Mouse (Mus musculus): Measurements from ENCODE around the gene Jmjd4. TPM values are rescaled to one million over a fixed set of nuclear protein-coding genes. Genes with fewer than 3 reads are reported as not detected.

Jmjd4 gene
- polyA plus RNA-seq, 1 experiment from 2014 or later, result 12.0 TPM

DNA sequence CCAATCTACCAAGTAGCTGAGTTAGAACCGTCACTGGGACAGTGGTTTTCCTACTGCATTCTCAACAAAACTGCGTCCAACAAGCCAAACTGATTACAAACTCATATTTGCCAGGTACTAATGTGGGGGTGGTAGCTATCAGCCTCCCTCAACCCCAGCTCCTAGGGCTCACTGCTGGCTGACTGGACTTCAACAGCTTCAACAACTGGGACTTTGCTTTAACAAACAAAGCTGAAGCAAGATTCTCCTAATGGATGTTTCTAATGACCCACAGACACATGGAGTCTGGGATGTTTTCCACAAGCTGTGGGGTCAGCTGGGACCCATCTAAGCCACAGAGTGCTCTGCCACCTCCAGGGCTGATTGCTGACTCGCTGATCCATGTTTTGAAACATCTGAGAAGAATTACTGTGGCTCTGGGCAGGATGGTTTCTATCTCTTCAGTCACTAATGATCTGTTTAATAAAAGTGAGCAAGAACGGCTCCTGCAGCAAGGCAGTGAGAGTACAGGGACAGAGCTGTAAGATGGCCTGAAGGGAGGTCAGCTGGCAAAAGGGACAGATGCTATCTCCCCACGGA is 26.7 kb upstream of the Jmjd4 start:
- H3K27me3 ChIP-seq (replicated peaks; ENCODE audit: control insufficient read depth, insufficient read depth, low read length), result no peaks in the 10 kb centered on the region
- no peak overlapping the region for H3K27ac ChIP-seq (ENCODE audit: low read depth, low read length)
- H3K36me3 ChIP-seq (ENCODE audit: control insufficient read depth, insufficient read depth, low read length), result peaks cover 91% of the 10 kb centered on the region
- no peak for ATAC-seq
- 86% methylated on average over 5 of the region's 5 CpGs for WGBS
- no peak overlapping the region for H3K9ac ChIP-seq (ENCODE audit: low read length)
- H3K4me3 ChIP-seq (ENCODE audit: low read depth, low read length), result no peak overlapping the region
- no peak for DNase-seq (ENCODE audit: low spot score)
- H3K9me3 ChIP-seq (replicated peaks; ENCODE audit: control insufficient read depth, low read length), result no peaks in the 10 kb centered on the region
- no peak overlapping the region for H3K4me2 ChIP-seq (ENCODE audit: low read length)
- no peaks in the 10 kb centered on the region for H3K4me1 ChIP-seq (ENCODE audit: control insufficient read depth, insufficient read depth, low read length)

DNA sequence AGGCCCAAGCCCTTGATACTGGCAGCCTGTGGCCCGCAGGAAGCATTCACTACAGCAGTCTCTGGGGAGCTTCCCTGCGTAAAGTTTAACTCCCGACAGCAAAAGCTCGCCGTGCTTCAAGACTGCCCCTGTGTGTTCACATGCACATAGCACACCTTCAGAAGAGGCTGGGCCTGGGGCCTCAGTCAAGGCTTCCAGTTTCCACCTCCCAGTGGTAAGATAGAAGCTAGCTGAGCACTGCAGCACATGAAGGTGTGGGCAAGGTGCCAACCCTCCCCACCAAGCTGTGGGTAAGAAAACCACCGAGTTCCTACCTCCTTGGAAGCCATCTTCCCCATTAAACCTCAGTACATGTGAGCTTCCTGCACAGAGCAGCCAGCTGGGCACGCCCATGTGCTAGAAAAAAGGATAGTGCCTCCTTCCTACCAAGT is 24.2 kb upstream of the Jmjd4 start:
- 71% methylated on average over 7 of the region's 7 CpGs for WGBS
- peak; percentile 23 for DNase-seq (ENCODE audit: low spot score)

GRCm38 (mm10) chr11:59428057-59428660 is 21.7 kb upstream of the Jmjd4 start:
- no peaks in the 10 kb centered on the region for H3K4me1 ChIP-seq (ENCODE audit: control insufficient read depth, insufficient read depth, low read length)
- no peak overlapping the region for H3K4me2 ChIP-seq (ENCODE audit: low read length)
- H3K36me3 ChIP-seq (ENCODE audit: control insufficient read depth, insufficient read depth, low read length), result peaks cover 73% of the 10 kb centered on the region
- no peaks in the 10 kb centered on the region for H3K27me3 ChIP-seq (replicated peaks; ENCODE audit: control insufficient read depth, insufficient read depth, low read length)
- no peak for ATAC-seq
- DNase-seq (ENCODE audit: low spot score), result no peak
- no peaks in the 10 kb centered on the region for H3K9me3 ChIP-seq (replicated peaks; ENCODE audit: control insufficient read depth, low read length)
- H3K27ac ChIP-seq (ENCODE audit: low read depth, low read length), result no peak overlapping the region
- no peak overlapping the region for H3K4me3 ChIP-seq (ENCODE audit: low read depth, low read length)
- WGBS, result 91% methylated on average over 9 of the region's 9 CpGs
- no peak overlapping the region for H3K9ac ChIP-seq (ENCODE audit: low read length)

More for the DNA sequence above, 24.2 kb upstream of the Jmjd4 start:
- no peak for ATAC-seq
- Histone ChIP-seq H3K9me3 (replicated peaks; ENCODE audit: control insufficient read depth, low read length) (no peaks in the 10 kb centered on the region), H3K4me3 (ENCODE audit: low read depth, low read length) (no peak overlapping the region), H3K27ac (ENCODE audit: low read depth, low read length) (no peak overlapping the region), H3K36me3 (ENCODE audit: control insufficient read depth, insufficient read depth, low read length) (peaks cover 77% of the 10 kb centered on the region), H3K9ac (ENCODE audit: low read length) (no peak overlapping the region), H3K4me2 (ENCODE audit: low read length) (no peak overlapping the region), H3K27me3 (replicated peaks; ENCODE audit: control insufficient read depth, insufficient read depth, low read length) (no peaks in the 10 kb centered on the region), H3K4me1 (ENCODE audit: control insufficient read depth, insufficient read depth, low read length) (no peaks in the 10 kb centered on the region)

DNA sequence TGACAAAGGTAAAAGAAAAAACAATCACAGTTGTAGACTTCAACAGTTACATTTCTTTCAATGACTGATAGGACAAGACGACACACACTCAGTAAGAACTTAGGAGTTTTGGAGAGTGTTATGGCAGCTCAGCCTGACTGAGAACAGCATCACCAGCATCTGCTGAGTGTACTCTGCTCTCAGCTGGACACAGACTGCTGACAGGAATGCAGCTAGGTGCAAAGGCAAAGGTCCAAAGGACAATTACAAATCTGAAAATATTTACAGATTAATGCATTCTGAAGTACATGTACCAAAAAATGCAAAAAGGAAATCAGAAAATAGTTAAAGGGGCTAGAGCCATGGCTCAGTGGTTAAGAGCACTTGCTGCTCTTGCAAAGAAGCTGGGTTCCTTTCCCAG is 19.9 kb upstream of the Jmjd4 start:
- no peaks in the 10 kb centered on the region for H3K27me3 ChIP-seq (replicated peaks; ENCODE audit: control insufficient read depth, insufficient read depth, low read length)
- 91% methylated on average over 1 of the region's 1 CpGs for WGBS
- no peaks in the 10 kb centered on the region for H3K9me3 ChIP-seq (replicated peaks; ENCODE audit: control insufficient read depth, low read length)
- H3K9ac ChIP-seq (ENCODE audit: low read length), result no peak overlapping the region
- H3K4me2 ChIP-seq (ENCODE audit: low read length), result no peak overlapping the region
- DNase-seq (ENCODE audit: low spot score) (no peak), ATAC-seq (no peak)
- H3K36me3 ChIP-seq (ENCODE audit: control insufficient read depth, insufficient read depth, low read length), result peaks cover 69% of the 10 kb centered on the region
- no peaks in the 10 kb centered on the region for H3K4me1 ChIP-seq (ENCODE audit: control insufficient read depth, insufficient read depth, low read length)
- H3K4me3 ChIP-seq (ENCODE audit: low read depth, low read length), result no peak overlapping the region
- H3K27ac ChIP-seq (ENCODE audit: low read depth, low read length), result no peak overlapping the region

- DNase-seq (ENCODE audit: low spot score) (no peak), ATAC-seq (no peak)
- Histone ChIP-seq H3K4me1 (ENCODE audit: control insufficient read depth, insufficient read depth, low read length) (no peaks in the 10 kb centered on the region), H3K9ac (ENCODE audit: low read length) (no peak overlapping the region), H3K27ac (ENCODE audit: low read depth, low read length) (no peak overlapping the region), H3K27me3 (replicated peaks; ENCODE audit: control insufficient read depth, insufficient read depth, low read length) (no peaks in the 10 kb centered on the region), H3K9me3 (replicated peaks; ENCODE audit: control insufficient read depth, low read length) (no peaks in the 10 kb centered on the region), H3K4me2 (ENCODE audit: low read length) (no peak overlapping the region), H3K36me3 (ENCODE audit: control insufficient read depth, insufficient read depth, low read length) (peaks cover 56% of the 10 kb centered on the region), H3K4me3 (ENCODE audit: low read depth, low read length) (no peak overlapping the region)
- 75% methylated on average over 3 of the region's 3 CpGs for WGBS
Measured at GRCm38 (mm10) chr11:59432261-59432660, 17.6 kb upstream of the Jmjd4 start.

- Histone ChIP-seq H3K4me2 (ENCODE audit: low read length) (no peak overlapping the region), H3K27me3 (replicated peaks; ENCODE audit: control insufficient read depth, insufficient read depth, low read length) (no peaks in the 10 kb centered on the region), H3K36me3 (ENCODE audit: control insufficient read depth, insufficient read depth, low read length) (peaks cover 36% of the 10 kb centered on the region), H3K4me1 (ENCODE audit: control insufficient read depth, insufficient read depth, low read length) (no peaks in the 10 kb centered on the region), H3K9ac (ENCODE audit: low read length) (no peak overlapping the region), H3K27ac (ENCODE audit: low read depth, low read length) (no peak overlapping the region), H3K4me3 (ENCODE audit: low read depth, low read length) (no peak overlapping the region), H3K9me3 (replicated peaks; ENCODE audit: control insufficient read depth, low read length) (no peaks in the 10 kb centered on the region)
- no peak for DNase-seq (ENCODE audit: low spot score)
- ATAC-seq, result no peak
- WGBS, result 97% methylated on average over 12 of the region's 12 CpGs
Measured at GRCm38 (mm10) chr11:59437954-59438353, 11.9 kb upstream of the Jmjd4 start.

- no peaks in the 10 kb centered on the region for H3K9me3 ChIP-seq (replicated peaks; ENCODE audit: control insufficient read depth, low read length)
- no peak for DNase-seq (ENCODE audit: low spot score)
- H3K4me1 ChIP-seq (ENCODE audit: control insufficient read depth, insufficient read depth, low read length), result no peaks in the 10 kb centered on the region
- ATAC-seq, result no peak
- H3K27me3 ChIP-seq (replicated peaks; ENCODE audit: control insufficient read depth, insufficient read depth, low read length), result no peaks in the 10 kb centered on the region
- H3K27ac ChIP-seq (ENCODE audit: low read depth, low read length), result no peak overlapping the region
- H3K4me2 ChIP-seq (ENCODE audit: low read length), result no peak overlapping the region
- H3K36me3 ChIP-seq (ENCODE audit: control insufficient read depth, insufficient read depth, low read length), result peaks cover 5% of the 10 kb centered on the region
- H3K4me3 ChIP-seq (ENCODE audit: low read depth, low read length), result no peak overlapping the region
- no peak overlapping the region for H3K9ac ChIP-seq (ENCODE audit: low read length)
Measured at GRCm38 (mm10) chr11:59443102-59443501, 6.7 kb upstream of the Jmjd4 start.

DNA sequence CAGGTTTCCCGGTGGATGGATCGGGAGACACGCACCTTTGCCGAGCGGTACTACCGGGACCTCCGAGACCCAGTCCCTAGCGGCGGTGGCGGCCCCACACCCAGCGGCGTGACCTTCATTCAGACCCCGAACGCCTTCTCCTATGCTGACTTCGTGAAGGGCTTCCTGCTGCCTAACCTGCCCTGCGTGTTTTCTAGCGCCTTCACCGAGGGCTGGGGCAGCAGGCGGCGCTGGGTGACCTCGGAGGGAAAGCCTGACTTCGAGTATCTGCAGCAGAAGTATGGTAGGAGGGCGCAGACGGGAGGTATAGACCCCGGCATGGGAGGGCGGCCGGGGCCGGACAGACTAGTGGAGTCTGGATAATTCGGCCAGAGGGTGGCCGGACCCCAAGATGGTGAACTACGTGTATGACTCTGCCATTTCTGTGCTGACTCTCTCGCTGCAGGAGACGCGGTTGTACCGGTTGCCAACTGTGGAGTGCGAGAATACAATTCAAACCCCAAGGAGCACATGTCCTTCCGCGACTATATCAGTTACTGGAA is 456 bp downstream of the Jmjd4 start:
- under 1% methylated on average over 38 of the region's 38 CpGs for WGBS
- H3K4me3 ChIP-seq (ENCODE audit: low read depth, low read length), result peak overlapping the region; percentile 82
- H3K27ac ChIP-seq (ENCODE audit: low read depth, low read length), result peak overlapping the region; percentile 75
- no peaks in the 10 kb centered on the region for H3K27me3 ChIP-seq (replicated peaks; ENCODE audit: control insufficient read depth, insufficient read depth, low read length)
- peak overlapping the region; percentile 80 for H3K9ac ChIP-seq (ENCODE audit: low read length)
- DNase-seq (ENCODE audit: low spot score), result peak; percentile 6
- no peaks in the 10 kb centered on the region for H3K9me3 ChIP-seq (replicated peaks; ENCODE audit: control insufficient read depth, low read length)
- H3K4me2 ChIP-seq (ENCODE audit: low read length), result peak overlapping the region; percentile 93
- H3K4me1 ChIP-seq (ENCODE audit: control insufficient read depth, insufficient read depth, low read length), result peaks cover 15% of the 10 kb centered on the region
- peak; percentile 65 for ATAC-seq
- peaks cover 24% of the 10 kb centered on the region for H3K36me3 ChIP-seq (ENCODE audit: control insufficient read depth, insufficient read depth, low read length)

GRCm38 (mm10) chr11:59451086-59451485 is 1.2 kb downstream of the Jmjd4 start, which contains the start of gene Snap47:
Gene Snap47 (minus strand): TSS chr11:59451186.
- peak within 1 kb of the TSS; percentile 93 for H3K4me2 ChIP-seq (ENCODE audit: low read length)
- H3K4me1 ChIP-seq (ENCODE audit: control insufficient read depth, insufficient read depth, low read length), result peaks cover 15% of the 10 kb centered on the region
- WGBS, result 88% methylated on average over 4 of the region's 4 CpGs
- no peak for DNase-seq (ENCODE audit: low spot score)
- H3K9ac ChIP-seq (ENCODE audit: low read length), result peak within 1 kb of the TSS; percentile 80
- peak within 1 kb of the TSS; percentile 75 for H3K27ac ChIP-seq (ENCODE audit: low read depth, low read length)
- no peaks in the 10 kb centered on the region for H3K27me3 ChIP-seq (replicated peaks; ENCODE audit: control insufficient read depth, insufficient read depth, low read length)
- peak within 1 kb of the TSS; percentile 82 for H3K4me3 ChIP-seq (ENCODE audit: low read depth, low read length)
- ATAC-seq, result no peak
- peaks cover 32% of the 10 kb centered on the region for H3K36me3 ChIP-seq (ENCODE audit: control insufficient read depth, insufficient read depth, low read length)
- no peaks in the 10 kb centered on the region for H3K9me3 ChIP-seq (replicated peaks; ENCODE audit: control insufficient read depth, low read length)

All from forebrain, embryonic 14.5 days (tissue).